Mouse (Mus musculus): ENCODE data around the gene Gm8773. TPM values are rescaled to one million over a fixed set of nuclear protein-coding genes. Genes with fewer than 3 reads are reported as not detected.

The Gm8773 gene
- polyA plus RNA-seq, 1 experiment = not detected

- Histone ChIP-seq H3K36me3 (ENCODE audit: control insufficient read depth, insufficient read depth, low read length) (peaks cover 2% of the 10 kb centered on the region; the same call in 1 of the 2 replicates), H3K27ac (ENCODE audit: insufficient read depth, low read depth, low read length) (no peak overlapping the region), H3K4me1 (ENCODE audit: control insufficient read depth, insufficient read depth, insufficient read length, low read length) (peaks cover 2% of the 10 kb centered on the region; the same call in 1 of the 2 replicates), H3K4me3 (ENCODE audit: low read depth, low read length) (peak overlapping the region; percentile 85), H3K27me3 (ENCODE audit: control insufficient read depth, insufficient read depth, low read length) (no peaks in the 10 kb centered on the region)
- TF ChIP-seq CTCF (IDR thresholded peaks at IDR 0.05; ENCODE audit: extremely low read depth, insufficient read length, insufficient replicate concordance, low read depth, low read length) (no peak), POLR2A (IDR thresholded peaks at IDR 0.05; ENCODE audit: low read depth, low read length) (no peak)
- 35% methylated on average over 8 of the region's 8 CpGs for WGBS
These were observed 13.8 kb upstream of the Gm8773 start for GRCm38 (mm10) chr5:5559798-5560197.

GRCm38 (mm10) chr5:5561041-5561706 lies 12.4 kb upstream of the Gm8773 start:
- WGBS = 65% methylated on average over 4 of the region's 4 CpGs
- no peak overlapping the region for H3K27ac ChIP-seq (ENCODE audit: insufficient read depth, low read depth, low read length)
- H3K4me3 ChIP-seq (ENCODE audit: low read depth, low read length) = no peak overlapping the region
- TF ChIP-seq POLR2A (IDR thresholded peaks at IDR 0.05; ENCODE audit: low read depth, low read length) (no peak), CTCF (IDR thresholded peaks at IDR 0.05; ENCODE audit: extremely low read depth, insufficient read length, insufficient replicate concordance, low read depth, low read length) (no peak)
- no peaks in the 10 kb centered on the region for H3K27me3 ChIP-seq (ENCODE audit: control insufficient read depth, insufficient read depth, low read length)
- peaks cover 2% of the 10 kb centered on the region; the same call in 1 of the 2 replicates for H3K4me1 ChIP-seq (ENCODE audit: control insufficient read depth, insufficient read depth, insufficient read length, low read length)
- no peaks in the 10 kb centered on the region for H3K36me3 ChIP-seq (ENCODE audit: control insufficient read depth, insufficient read depth, low read length)

GRCm38 (mm10) chr5:5562435-5562834 lies 11.2 kb upstream of the Gm8773 start:
- peaks cover 2% of the 10 kb centered on the region; the same call in 1 of the 2 replicates for H3K4me1 ChIP-seq (ENCODE audit: control insufficient read depth, insufficient read depth, insufficient read length, low read length)
- no peaks in the 10 kb centered on the region for H3K36me3 ChIP-seq (ENCODE audit: control insufficient read depth, insufficient read depth, low read length)
- TF ChIP-seq POLR2A (IDR thresholded peaks at IDR 0.05; ENCODE audit: low read depth, low read length) (no peak), CTCF (IDR thresholded peaks at IDR 0.05; ENCODE audit: extremely low read depth, insufficient read length, insufficient replicate concordance, low read depth, low read length) (no peak)
- H3K27ac ChIP-seq (ENCODE audit: insufficient read depth, low read depth, low read length) = no peak overlapping the region
- H3K4me3 ChIP-seq (ENCODE audit: low read depth, low read length) = no peak overlapping the region
- H3K27me3 ChIP-seq (ENCODE audit: control insufficient read depth, insufficient read depth, low read length) = no peaks in the 10 kb centered on the region
- 73% methylated on average over 3 of the region's 3 CpGs for WGBS

- 83% methylated on average over 3 of the region's 3 CpGs for WGBS
- H3K36me3 ChIP-seq (ENCODE audit: control insufficient read depth, insufficient read depth, low read length) = no peaks in the 10 kb centered on the region
- no peak overlapping the region for H3K4me3 ChIP-seq (ENCODE audit: low read depth, low read length)
- no peaks in the 10 kb centered on the region for H3K27me3 ChIP-seq (ENCODE audit: control insufficient read depth, insufficient read depth, low read length)
- no peaks in the 10 kb centered on the region for H3K4me1 ChIP-seq (ENCODE audit: control insufficient read depth, insufficient read depth, insufficient read length, low read length)
- H3K27ac ChIP-seq (ENCODE audit: insufficient read depth, low read depth, low read length) = no peak overlapping the region
- TF ChIP-seq CTCF (IDR thresholded peaks at IDR 0.05; ENCODE audit: extremely low read depth, insufficient read length, insufficient replicate concordance, low read depth, low read length) = no peak
- no peak for TF ChIP-seq POLR2A (IDR thresholded peaks at IDR 0.05; ENCODE audit: low read depth, low read length)
These were observed 14.1 kb downstream of the Gm8773 start for GRCm38 (mm10) chr5:5587686-5588085.

- no peaks in the 10 kb centered on the region for H3K27me3 ChIP-seq (ENCODE audit: control insufficient read depth, insufficient read depth, low read length)
- WGBS = 66% methylated on average over 3 of the region's 3 CpGs
- H3K36me3 ChIP-seq (ENCODE audit: control insufficient read depth, insufficient read depth, low read length) = no peaks in the 10 kb centered on the region
- H3K4me3 ChIP-seq (ENCODE audit: low read depth, low read length) = no peak overlapping the region
- TF ChIP-seq POLR2A (IDR thresholded peaks at IDR 0.05; ENCODE audit: low read depth, low read length) (no peak), CTCF (IDR thresholded peaks at IDR 0.05; ENCODE audit: extremely low read depth, insufficient read length, insufficient replicate concordance, low read depth, low read length) (no peak)
- H3K27ac ChIP-seq (ENCODE audit: insufficient read depth, low read depth, low read length) = no peak overlapping the region
- H3K4me1 ChIP-seq (ENCODE audit: control insufficient read depth, insufficient read depth, insufficient read length, low read length) = no peaks in the 10 kb centered on the region
These were observed 36.9 kb downstream of the Gm8773 start for GRCm38 (mm10) chr5:5610540-5610939.

- Histone ChIP-seq H3K27me3 (ENCODE audit: control insufficient read depth, insufficient read depth, low read length) (no peaks in the 10 kb centered on the region), H3K27ac (ENCODE audit: insufficient read depth, low read depth, low read length) (no peak overlapping the region), H3K36me3 (ENCODE audit: control insufficient read depth, insufficient read depth, low read length) (no peaks in the 10 kb centered on the region), H3K4me3 (ENCODE audit: low read depth, low read length) (no peak overlapping the region), H3K4me1 (ENCODE audit: control insufficient read depth, insufficient read depth, insufficient read length, low read length) (no peaks in the 10 kb centered on the region)
- WGBS = 53% methylated on average over 4 of the region's 4 CpGs
- no peak for TF ChIP-seq POLR2A (IDR thresholded peaks at IDR 0.05; ENCODE audit: low read depth, low read length)
- no peak for TF ChIP-seq CTCF (IDR thresholded peaks at IDR 0.05; ENCODE audit: extremely low read depth, insufficient read length, insufficient replicate concordance, low read depth, low read length)
These were observed 44.7 kb downstream of the Gm8773 start for GRCm38 (mm10) chr5:5618329-5618728.

GRCm38 (mm10) chr5:5625491-5625890 lies 51.9 kb downstream of the Gm8773 start:
- no peaks in the 10 kb centered on the region for H3K36me3 ChIP-seq (ENCODE audit: control insufficient read depth, insufficient read depth, low read length)
- TF ChIP-seq CTCF (IDR thresholded peaks at IDR 0.05; ENCODE audit: extremely low read depth, insufficient read length, insufficient replicate concordance, low read depth, low read length) = no peak
- no peak for TF ChIP-seq POLR2A (IDR thresholded peaks at IDR 0.05; ENCODE audit: low read depth, low read length)
- no peaks in the 10 kb centered on the region for H3K27me3 ChIP-seq (ENCODE audit: control insufficient read depth, insufficient read depth, low read length)
- WGBS = 66% methylated on average over 3 of the region's 3 CpGs
- no peaks in the 10 kb centered on the region for H3K4me1 ChIP-seq (ENCODE audit: control insufficient read depth, insufficient read depth, insufficient read length, low read length)
- no peak overlapping the region for H3K27ac ChIP-seq (ENCODE audit: insufficient read depth, low read depth, low read length)
- no peak overlapping the region for H3K4me3 ChIP-seq (ENCODE audit: low read depth, low read length)

Other genes with a start within 250 kb of the Gm8773 start
- 0.36 and 0.37 TPM in 2 replicates for gene Cdk14, start 153.5 kb upstream of the Gm8773 start, polyA plus RNA-seq (2012; rRNA removed)
- gene 1700015F17Rik, start 94.7 kb upstream of the Gm8773 start, polyA plus RNA-seq (2012; rRNA removed) = not detected in 2 replicates
- gene Cldn12, start 58.8 kb upstream of the Gm8773 start, polyA plus RNA-seq (2012; rRNA removed) = 7.9 and 13.4 TPM in 2 replicates
- 0.34 and 0.46 TPM in 2 replicates for gene Gtpbp10, start 14.3 kb upstream of the Gm8773 start, polyA plus RNA-seq (2012; rRNA removed)
- 0.27 and 0.81 TPM in 2 replicates for gene Cfap69, start 90.4 kb downstream of the Gm8773 start, polyA plus RNA-seq (2012; rRNA removed)
- 1.1 and 1.3 TPM in 2 replicates for gene Steap2, start 120.8 kb downstream of the Gm8773 start, polyA plus RNA-seq (2012; rRNA removed)
- 0.43 and 0.81 TPM in 2 replicates for gene Steap1, start 175.5 kb downstream of the Gm8773 start, polyA plus RNA-seq (2012; rRNA removed)

Measured in small intestine, adult 2 months (tissue).